Mouse (Mus musculus) liver, adult 2 months (tissue): ENCODE results near the gene Thbs4.

Experiments
- CTCF ChIP-seq: fragments of 200-500 bp; IDR thresholded peaks from 2 replicates; pipeline ENCODE4 v1.5.1; 2011; ENCODE audit warnings: low read depth, low read length, control low read depth
- POLR2A ChIP-seq: fragments of 200-500 bp; IDR thresholded peaks from 2 replicates; pipeline ENCODE4 v1.6.1; 2011; ENCODE audit warnings: low read length, control low read depth; ENCODE audit not compliant: insufficient read depth; ENCODE audit errors: extremely low read depth

DNA sequence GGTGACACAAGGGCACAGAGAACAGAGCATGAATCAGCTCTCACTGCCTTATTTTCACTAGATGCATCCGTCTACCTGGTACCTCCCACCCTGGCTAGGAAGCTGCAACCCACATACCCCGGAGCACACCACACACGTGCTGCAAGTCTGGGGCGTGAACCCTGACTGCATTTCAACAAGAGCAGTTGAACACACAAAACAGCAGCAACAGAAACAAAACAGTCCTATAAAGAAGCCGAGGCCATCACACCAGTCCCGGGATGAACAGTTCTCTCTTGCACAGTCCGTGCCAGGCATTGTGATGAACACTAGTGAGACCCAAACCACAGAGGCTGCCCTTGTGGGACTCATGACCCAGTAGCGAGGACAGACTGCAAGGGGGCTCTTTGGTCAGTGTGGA, 40.9 kb downstream of the Thbs4 start:
- no peak for TF ChIP-seq CTCF
- TF ChIP-seq POLR2A, result no peak
